In the genomic region with DNA sequence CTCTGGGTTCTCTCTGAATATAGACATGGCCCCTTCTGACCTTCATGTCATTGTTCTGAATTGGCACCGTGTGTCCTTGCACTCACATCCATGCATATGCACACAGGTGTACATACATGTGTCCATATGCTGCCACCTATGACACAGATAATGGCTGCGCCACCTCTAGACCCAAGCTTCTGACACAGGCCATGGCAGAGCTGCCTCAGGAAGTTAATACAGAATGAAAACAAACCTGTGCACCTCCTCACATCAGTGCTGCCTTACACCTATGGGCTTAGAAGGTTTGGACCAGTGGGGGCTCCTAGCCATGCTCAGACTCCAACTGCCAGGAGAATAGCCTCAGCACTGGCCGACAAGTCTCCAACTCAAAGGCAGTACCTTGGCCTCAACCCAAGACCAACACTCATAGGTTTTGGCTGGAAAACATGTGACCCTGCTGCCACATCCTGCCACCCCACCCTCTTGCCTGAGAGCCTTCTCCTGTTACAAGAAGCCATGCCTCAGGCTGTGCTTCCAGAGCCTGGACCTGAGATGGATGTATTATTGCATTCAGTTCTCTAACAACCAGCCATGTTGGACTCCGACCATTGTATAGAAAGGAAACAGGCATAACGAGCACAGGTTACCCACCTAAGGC, we compare ENCODE assay signal across 11 mouse cellular contexts. TPM values are rescaled to one million over a fixed set of nuclear protein-coding genes. Genes with fewer than 3 reads are reported as not detected.
DNase-seq lines count a peak whose midpoint lies in the region; TF ChIP-seq lines count a peak whose summit lies in the region.
"Had no signal": no experiment of that assay in that cellular context is flagged by ENCODE, and none has a peak within 500 bp of the region (broad histone marks: within the 10 kb centered on the region; RNA-seq: fewer than 3 reads in every experiment).

No protein-coding gene starts in this region.

- no peak for DNase-seq in spleen, adult 2 months (ENCODE audit: low read depth in 1 of 2, low spot score in 2 of 2)
- no peak for DNase-seq in spleen, postnatal 36 days (ENCODE audit: low spot score in 2 of 2)
- peak; percentile 33 for DNase-seq in lung, adult 2 months
- DNase-seq in thymus, postnatal 25 days = peak; percentile 38
- no peak for DNase-seq in left cerebral cortex, adult 2 months (ENCODE audit: extremely low spot score in 1 of 2, low spot score in 2 of 2)
- DNase-seq in left cerebral cortex, postnatal 25 days (ENCODE audit: low spot score in 2 of 2) = no peak
- DNase-seq: cerebellum, postnatal 36 days had no signal

- no peaks in the 10 kb centered on the region for H3K27me3 ChIP-seq in spleen, adult 2 months (ENCODE audit: control insufficient read depth, insufficient read depth, low read length)
- H3K27me3 ChIP-seq: kidney, embryonic 15.5 days; stomach, embryonic 15.5 days had no signal

- H3K4me1 ChIP-seq in spleen, adult 2 months (ENCODE audit: control insufficient read depth, insufficient read depth, insufficient read length) = peaks cover 32% of the 10 kb centered on the region; the same call in 1 of the 2 replicates
- H3K4me1 ChIP-seq in cortical plate, adult 2 months (ENCODE audit: control insufficient read depth, insufficient read depth, low read length) = no peaks in the 10 kb centered on the region
- peaks cover 14% of the 10 kb centered on the region for H3K4me1 ChIP-seq in lung, adult 2 months (ENCODE audit: control insufficient read depth, insufficient read depth, low read length)
- H3K4me1 ChIP-seq: kidney, embryonic 15.5 days; stomach, embryonic 15.5 days had no signal

- no peak for TF ChIP-seq CTCF in spleen, adult 2 months (IDR thresholded peaks at IDR 0.05; ENCODE audit: extremely low read depth, insufficient read depth, insufficient read length, insufficient replicate concordance)
- no peak for TF ChIP-seq CTCF in cortical plate, adult 2 months (IDR thresholded peaks at IDR 0.05; ENCODE audit: extremely low read depth, insufficient read depth, low read length)
- TF ChIP-seq CTCF in lung, adult 2 months (IDR thresholded peaks at IDR 0.05; ENCODE audit: insufficient read depth, low read length) = no peak
- TF ChIP-seq CTCF in left cerebral cortex, adult 2 months (IDR thresholded peaks at IDR 0.05) = no peak

- intact Hi-C loops in left cerebral cortex, adult 2 months (cut with DNase I) = no loop called here
- intact Hi-C loops in left cerebral cortex, postnatal 25 days (cut with DNase I) = loop anchor here (5.0 kb wide), 1 partner anchor 43 kb away; no protein-coding TSS in a partner anchor

- peak overlapping the region; percentile 66 for H3K27ac ChIP-seq in spleen, adult 2 months (ENCODE audit: insufficient read depth, low read length)
- 0 out of 2 replicates have a peak overlapping the region, but pooled peaks have one; percentile 70 for H3K27ac ChIP-seq in cortical plate, adult 2 months (ENCODE audit: insufficient read depth, low read length)
- H3K27ac ChIP-seq in left cerebral cortex, adult 2 months = no peak overlapping the region
- H3K27ac ChIP-seq: kidney, embryonic 15.5 days; liver, embryonic 14.5 days; stomach, embryonic 15.5 days had no signal

- H3K4me3 ChIP-seq in spleen, adult 2 months (ENCODE audit: extremely low read depth, insufficient read depth, insufficient read length) = no peak overlapping the region
- H3K4me3 ChIP-seq in cortical plate, adult 2 months (ENCODE audit: insufficient read depth, low read length) = no peak overlapping the region
- no peak overlapping the region for H3K4me3 ChIP-seq in lung, adult 2 months (replicated peaks; ENCODE audit: extremely low read depth, low read depth, low read length)
- no peak overlapping the region for H3K4me3 ChIP-seq in left cerebral cortex, adult 2 months
- H3K4me3 ChIP-seq: kidney, embryonic 15.5 days; stomach, embryonic 15.5 days had no signal

- WGBS in spleen, adult 2 months = 65% methylated on average over 5 of the region's 5 CpGs
- 71% methylated on average over 5 of the region's 5 CpGs for WGBS in lung, adult 2 months

- no peak for TF ChIP-seq POLR2A in spleen, adult 2 months (IDR thresholded peaks at IDR 0.05; ENCODE audit: low read depth, low read length)
- TF ChIP-seq POLR2A in cortical plate, adult 2 months (IDR thresholded peaks at IDR 0.05; ENCODE audit: extremely low read depth, insufficient read depth, low read length) = no peak
- no peak for TF ChIP-seq POLR2A in lung, adult 2 months (IDR thresholded peaks at IDR 0.05; ENCODE audit: borderline replicate concordance, extremely low read depth, low read depth, low read length)

- peaks cover 4% of the 10 kb centered on the region for H3K36me3 ChIP-seq in spleen, adult 2 months (ENCODE audit: control insufficient read depth, insufficient read depth, low read length)
- H3K36me3 ChIP-seq: kidney, embryonic 15.5 days; stomach, embryonic 15.5 days had no signal

RNA-seq across cellular contexts. Expression of gene Tnfrsf1b, which starts 17.0 kb away (rescaled TPM):
- 45.9 and 63.4 TPM in 2 replicates for polyA plus RNA-seq in spleen, adult 2 months (2012; rRNA removed)
- polyA plus RNA-seq in cortical plate, adult 2 months (2012; rRNA removed) = 3.1 and 3.6 TPM in 2 replicates
- polyA plus RNA-seq in lung, adult 2 months (2012; rRNA removed) = 32.2 and 39.5 TPM in 2 replicates
- total RNA-seq in left cerebral cortex, adult 2 months (2021) = 1 to 10 TPM; 2.9 to 3.1 TPM
- 1 to 10 TPM; 2.0 to 2.6 TPM for total RNA-seq in left cerebral cortex, postnatal 25 days (2021)

RNA-seq across cellular contexts. Expression of gene Vps13d, which starts 34.8 kb away (rescaled TPM):
- polyA plus RNA-seq in spleen, adult 2 months (2012; rRNA removed) = 10.2 and 12.1 TPM in 2 replicates
- 48.0 and 50.2 TPM in 2 replicates for polyA plus RNA-seq in cortical plate, adult 2 months (2012; rRNA removed)
- polyA plus RNA-seq in lung, adult 2 months (2012; rRNA removed) = 10.6 and 15.7 TPM in 2 replicates
- total RNA-seq in left cerebral cortex, adult 2 months (2021) = 10 to 100 TPM; 63.2 to 64.4 TPM
- 10 to 100 TPM; 57.4 to 59.6 TPM for total RNA-seq in left cerebral cortex, postnatal 25 days (2021)

Comparison
In these comparisons a context has a peak if more than half of its experiments do, and no peak if none do; other contexts are left out.
1. DNase-seq: peak in lung, adult 2 months (single experiment) and thymus, postnatal 25 days (single experiment); none in spleen, adult 2 months (0 of 2), spleen, postnatal 36 days (0 of 2), left cerebral cortex, adult 2 months (0 of 2) and left cerebral cortex, postnatal 25 days (0 of 2).